Mouse (Mus musculus) lung, postnatal 0 days (tissue): ENCODE results near the gene Pck2. TPM values are rescaled to one million over a fixed set of nuclear protein-coding genes. Genes with fewer than 3 reads are reported as not detected.

ENCODE experiments used
- ATAC-seq: fragments of 200-750 bp; cut with Nextera tagmentation; 2 replicates; pipeline ENCODE4 v1.8.0; 2017; ENCODE audit warnings: moderate library complexity
- DNase-seq: peaks from one replicate; pipeline ENCODE4 v3.0.0-alpha.2; 2016; ENCODE audit warnings: low spot score
- H3K27ac ChIP-seq: fragments of 300-500 bp; sonication (generic); 2 replicates; pipeline ENCODE4 v1.5.1; 2014; ENCODE audit warnings: antibody characterized with exemption, mild to moderate bottlenecking, low read length, mixed read lengths
- H3K27me3 ChIP-seq: fragments of 300-500 bp; sonication (generic); replicated peaks from 2 replicates; pipeline ENCODE4 v1.6.1; 2014; ENCODE audit warnings: low read length, mixed read lengths; ENCODE audit not compliant: insufficient read depth
- H3K36me3 ChIP-seq: fragments of 300-500 bp; sonication (generic); 2 replicates; pipeline ENCODE4 v1.6.1; 2014; ENCODE audit warnings: low read length, mixed read lengths; ENCODE audit not compliant: insufficient read depth
- H3K4me1 ChIP-seq: fragments of 300-500 bp; sonication (generic); 2 replicates; pipeline ENCODE4 v1.6.1; 2014; ENCODE audit warnings: antibody characterized with exemption, low read depth, low read length, mixed read lengths; ENCODE audit not compliant: insufficient read depth
- H3K4me2 ChIP-seq: fragments of 300-500 bp; sonication (generic); replicated peaks from 2 replicates; pipeline ENCODE4 v1.6.1; 2014; ENCODE audit warnings: low read depth, mild to moderate bottlenecking, low read length, moderate library complexity, mixed read lengths
- H3K4me3 ChIP-seq: fragments of 300-500 bp; sonication (generic); 2 replicates; pipeline ENCODE4 v1.5.1; 2014; ENCODE audit warnings: low read depth, low read length
- H3K9ac ChIP-seq: fragments of 300-500 bp; sonication (generic); replicated peaks from 2 replicates; pipeline ENCODE4 v1.6.1; 2014; ENCODE audit warnings: low read depth, mild to moderate bottlenecking
- H3K9me3 ChIP-seq: fragments of 300-500 bp; sonication (generic); 2 replicates; pipeline ENCODE4 v1.6.1; 2016; ENCODE audit warnings: low read length, mixed read lengths
- CTCF ChIP-seq: IDR thresholded peaks from 2 replicates; pipeline ENCODE4 v1.5.1; 2016; ENCODE audit warnings: antibody characterized with exemption, mild to moderate bottlenecking
- EP300 ChIP-seq: IDR thresholded peaks from 2 replicates; pipeline ENCODE4 v1.6.1; 2016; ENCODE audit warnings: antibody characterized with exemption, mild to moderate bottlenecking, control low read depth
- WGBS: fragments of 180-500 bp; shearing (Covaris S2); extraction: QIAGEN DNeasy Blood & Tissue Kit; methylation state at CpG from one replicate; pipeline ENCODE4 v1.1.7; 2014; 5-methylcytosine and 5-hydroxymethylcytosine counted together
- polyA plus RNA-seq: library from polyadenylated mRNA; unstranded; fragments of >200 nt; fragmentation: Nextera tagmentation; extraction: Ambion mirVana; gene quantifications from 2 replicates; pipeline ENCODE4 v1.2.1, GENCODE M21; 2015

Gene Pck2
- polyA plus RNA-seq, 1 experiment from 2014 or later: 37.4 TPM

- DNase-seq (no peak), ATAC-seq (no peak)
- H3K4me3 ChIP-seq: no peak overlapping the region
- peak overlapping the region; percentile 69 for H3K27ac ChIP-seq
- H3K27me3 ChIP-seq: no peaks in the 10 kb centered on the region
- H3K4me1 ChIP-seq: peaks cover 3% of the 10 kb centered on the region; the same call in 1 of the 2 replicates
- 65% methylated on average over 12 of the region's 13 CpGs for WGBS
- H3K9ac ChIP-seq: no peak overlapping the region
- H3K9me3 ChIP-seq: no peaks in the 10 kb centered on the region
- TF ChIP-seq EP300 (no peak), CTCF (no peak)
- 0 out of 2 replicates have a peak, but pooled peaks cover 8% of the 10 kb centered on the region for H3K36me3 ChIP-seq
- no peak overlapping the region for H3K4me2 ChIP-seq
These were observed 35.6 kb downstream of the Pck2 start for GRCm38 (mm10) chr14:55575711-55576110.

- Histone ChIP-seq H3K9ac (no peak overlapping the region; the same call in 1 of the 2 replicates), H3K36me3 (peaks cover 12% of the 10 kb centered on the region; the same call in 1 of the 2 replicates), H3K4me1 (peaks cover 3% of the 10 kb centered on the region; the same call in 1 of the 2 replicates), H3K27me3 (no peaks in the 10 kb centered on the region), H3K4me3 (no peak overlapping the region), H3K9me3 (no peaks in the 10 kb centered on the region), H3K27ac (peak overlapping the region; percentile 59; the same call in 1 of the 2 replicates), H3K4me2 (no peak overlapping the region)
- TF ChIP-seq CTCF (no peak), EP300 (no peak)
- ATAC-seq: peak; percentile 11; the same call in 1 of the 2 replicates
- WGBS: 46% methylated on average over 16 of the region's 16 CpGs
- DNase-seq: peak; percentile 55
These were observed 36.3 kb downstream of the Pck2 start for GRCm38 (mm10) chr14:55576376-55576775.

GRCm38 (mm10) chr14:55577871-55578667, 38.0 kb downstream of the Pck2 start, which contains the start of gene Psme1:
Gene Psme1 (plus strand): TSS chr14:55578123.
- DNase-seq: peak; percentile 97
- Histone ChIP-seq H3K4me3 (peak within 1 kb of the TSS; percentile 92), H3K9ac (peak within 1 kb of the TSS; percentile 92), H3K4me1 (peaks cover 3% of the 10 kb centered on the region; the same call in 1 of the 2 replicates), H3K27ac (peak within 1 kb of the TSS; percentile 91), H3K27me3 (no peaks in the 10 kb centered on the region), H3K9me3 (no peaks in the 10 kb centered on the region), H3K4me2 (peak within 1 kb of the TSS; percentile 93), H3K36me3 (peaks cover 15% of the 10 kb centered on the region; the same call in 1 of the 2 replicates)
- 3% methylated on average over 26 of the region's 32 CpGs for WGBS
- ATAC-seq: peak; percentile 92
- TF ChIP-seq EP300 (peak; percentile 88), CTCF (no peak)

GRCm38 (mm10) chr14:55578668-55579269, 38.7 kb downstream of the Pck2 start:
- Histone ChIP-seq H3K9ac (peak overlapping the region; percentile 92), H3K27me3 (no peaks in the 10 kb centered on the region), H3K9me3 (no peaks in the 10 kb centered on the region), H3K4me1 (peaks cover 3% of the 10 kb centered on the region; the same call in 1 of the 2 replicates), H3K4me2 (peak overlapping the region; percentile 93), H3K4me3 (peak overlapping the region; percentile 92), H3K27ac (peak overlapping the region; percentile 91), H3K36me3 (peaks cover 15% of the 10 kb centered on the region; the same call in 1 of the 2 replicates)
- peak; percentile 72 for DNase-seq
- peak; percentile 27 for ATAC-seq
- TF ChIP-seq CTCF (peak; percentile 23; the same call in 1 of the 2 replicates), EP300 (no peak)
- 22% methylated on average over 6 of the region's 6 CpGs for WGBS

GRCm38 (mm10) chr14:55579511-55580496, 39.7 kb downstream of the Pck2 start:
- Histone ChIP-seq H3K4me2 (no peak overlapping the region), H3K4me1 (peaks cover 3% of the 10 kb centered on the region; the same call in 1 of the 2 replicates), H3K36me3 (peaks cover 15% of the 10 kb centered on the region; the same call in 1 of the 2 replicates), H3K27ac (no peak overlapping the region), H3K9me3 (no peaks in the 10 kb centered on the region), H3K27me3 (no peaks in the 10 kb centered on the region), H3K4me3 (no peak overlapping the region), H3K9ac (no peak overlapping the region)
- ATAC-seq: no peak
- 91% methylated on average over 23 of the region's 23 CpGs for WGBS
- TF ChIP-seq CTCF: no peak
- TF ChIP-seq EP300: no peak
- DNase-seq: no peak
